Mouse (Mus musculus) forebrain, embryonic 16.5 days (tissue): ENCODE measurements around the gene Ccdc96. TPM values are rescaled to one million over a fixed set of nuclear protein-coding genes. Genes with fewer than 3 reads are reported as not detected.

ENCODE experiments used
- ATAC-seq: fragments of 200-750 bp; cut with Nextera tagmentation; 2 replicates; pipeline ENCODE4 v1.8.0; 2017; ENCODE audit warnings: mild to moderate bottlenecking, moderate library complexity
- H3K27ac ChIP-seq: fragments of 300-500 bp; sonication (generic); 2 replicates; pipeline ENCODE4 v1.5.1; 2014; ENCODE audit warnings: low read length, control low read depth
- H3K27me3 ChIP-seq: fragments of 300-500 bp; sonication (generic); replicated peaks from 2 replicates; pipeline ENCODE4 v1.6.1; 2014; ENCODE audit warnings: low read length; ENCODE audit not compliant: control insufficient read depth, insufficient read depth
- H3K36me3 ChIP-seq: fragments of 300-500 bp; sonication (generic); 2 replicates; pipeline ENCODE4 v1.6.1; 2014; ENCODE audit not compliant: control insufficient read depth, insufficient read depth
- H3K4me1 ChIP-seq: fragments of 300-500 bp; sonication (generic); replicated peaks from 2 replicates; pipeline ENCODE4 v1.6.1; 2014; ENCODE audit warnings: low read length; ENCODE audit not compliant: control insufficient read depth, insufficient read depth
- H3K4me2 ChIP-seq: fragments of 300-500 bp; sonication (generic); 2 replicates; pipeline ENCODE4 v1.6.1; 2014; ENCODE audit warnings: mild to moderate bottlenecking, low read length, control low read depth
- H3K4me3 ChIP-seq: fragments of 300-500 bp; sonication (generic); replicated peaks from 2 replicates; pipeline ENCODE4 v1.5.1; 2014; ENCODE audit warnings: mild to moderate bottlenecking, low read length, control low read depth
- H3K9ac ChIP-seq: fragments of 300-500 bp; sonication (generic); replicated peaks from 2 replicates; pipeline ENCODE4 v1.6.1; 2014; ENCODE audit warnings: low read depth, low read length, control low read depth
- H3K9me3 ChIP-seq: fragments of 300-500 bp; sonication (generic); 2 replicates; pipeline ENCODE4 v1.6.1; 2016; ENCODE audit warnings: low read length; ENCODE audit not compliant: control insufficient read depth
- WGBS: fragments of 180-500 bp; shearing (Covaris S2); extraction: QIAGEN DNeasy Blood & Tissue Kit; methylation state at CpG from one replicate; pipeline ENCODE4 v1.1.7; 2014; 5-methylcytosine and 5-hydroxymethylcytosine counted together
- polyA plus RNA-seq: library from polyadenylated mRNA; unstranded; fragments of >200 nt; fragmentation: Nextera tagmentation; extraction: Ambion mirVana; gene quantifications from 2 replicates; pipeline ENCODE4 v1.2.1, GENCODE M21; 2015

Gene Ccdc96
- polyA plus RNA-seq, 1 experiment from 2014 or later: 3.0 TPM

DNA sequence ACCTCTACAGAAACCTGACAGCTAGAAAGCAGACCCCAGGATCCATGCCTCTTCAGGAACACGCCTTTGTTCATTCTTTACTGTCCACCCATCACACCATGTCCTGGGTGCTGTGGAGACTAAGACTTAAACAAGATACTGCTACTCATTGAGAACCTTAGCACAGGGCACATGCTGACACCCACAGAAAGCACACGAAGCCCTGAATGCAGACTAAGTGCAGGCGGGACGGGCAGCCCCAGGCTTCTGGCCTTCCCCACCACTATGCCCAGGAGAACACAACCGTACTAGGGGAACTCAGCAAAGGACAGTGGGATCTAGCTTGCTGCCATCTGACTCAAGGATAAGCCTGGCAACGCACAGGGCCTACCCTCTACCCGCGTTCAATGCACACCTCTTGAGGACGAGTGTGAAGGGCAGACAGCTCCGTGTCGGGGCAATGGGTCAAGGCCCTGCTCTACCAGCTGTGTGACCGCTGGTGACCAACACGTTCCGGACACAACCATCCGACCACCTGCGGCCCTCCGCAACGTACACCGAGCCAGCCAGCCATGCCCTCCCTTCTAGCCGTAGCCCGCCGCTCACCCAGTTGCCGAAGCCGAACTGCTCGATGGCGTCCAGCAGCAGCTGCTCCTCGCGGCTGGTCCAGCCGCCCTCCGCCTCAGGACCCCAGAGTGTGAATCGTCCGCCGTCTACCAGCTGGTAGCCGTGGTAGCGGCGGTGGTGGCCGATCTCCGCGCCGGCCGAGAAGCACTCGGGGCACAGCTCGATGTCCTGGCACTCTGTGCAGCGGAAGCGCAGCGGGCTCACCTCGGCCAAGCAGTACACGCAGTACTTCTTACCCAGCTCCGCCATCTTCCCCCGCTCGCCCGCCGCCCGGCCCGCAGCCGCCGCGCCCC is 936 bp upstream of the Ccdc96 start:
- Histone ChIP-seq H3K27ac (peak overlapping the region; percentile 72), H3K4me1 (peaks cover 32% of the 10 kb centered on the region), H3K4me2 (peak overlapping the region; percentile 74), H3K9me3 (no peaks in the 10 kb centered on the region), H3K36me3 (no peaks in the 10 kb centered on the region), H3K27me3 (no peaks in the 10 kb centered on the region), H3K4me3 (peak overlapping the region; percentile 98), H3K9ac (peak overlapping the region; percentile 94)
- peak; percentile 29 for ATAC-seq
- 1% methylated on average over 48 of the region's 58 CpGs for WGBS

DNA sequence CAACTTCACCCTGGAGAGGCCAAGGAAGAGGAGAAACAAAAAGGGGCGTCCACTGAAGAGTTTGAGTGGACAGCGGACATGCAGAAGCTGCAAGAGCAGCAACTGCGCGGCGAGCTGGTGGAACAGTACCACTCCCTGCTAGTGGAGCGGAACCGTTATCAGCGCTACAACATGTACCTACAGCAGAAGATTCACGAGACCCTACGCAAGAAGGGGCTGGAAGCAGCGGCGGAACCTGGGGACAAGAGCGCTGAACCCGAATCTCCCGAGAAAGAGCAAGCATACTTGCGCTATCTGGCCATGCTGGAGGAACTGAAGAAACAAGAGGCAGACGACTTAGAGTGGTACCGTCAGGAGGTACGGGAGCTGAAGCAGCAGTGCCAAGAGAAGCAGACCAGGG is 918 bp downstream of the Ccdc96 start:
- H3K27ac ChIP-seq: no peak overlapping the region
- ATAC-seq: no peak
- 46% methylated on average over 19 of the region's 19 CpGs for WGBS

DNA sequence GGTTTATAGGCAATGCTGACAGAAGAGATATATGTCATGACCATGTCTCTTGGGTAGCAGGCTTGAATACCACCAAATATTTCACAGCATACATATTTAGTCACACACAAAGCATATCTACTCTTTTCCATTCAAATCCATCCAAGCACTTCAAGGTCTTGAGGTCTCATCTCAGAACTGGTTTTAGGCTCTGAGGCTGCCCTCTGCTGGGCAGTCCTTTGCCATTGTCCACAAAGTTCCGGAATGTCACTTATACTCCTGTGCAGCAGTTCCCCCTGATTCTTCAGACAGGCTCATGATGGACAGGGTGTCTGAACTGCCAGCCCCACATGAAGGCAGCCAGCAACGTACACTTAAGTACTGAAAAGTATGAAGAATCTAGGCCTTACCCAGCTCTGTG is 4.8 kb downstream of the Ccdc96 start:
- no peak for ATAC-seq
- WGBS: 51% methylated on average over 2 of the region's 2 CpGs
- Histone ChIP-seq H3K36me3 (peaks cover 19% of the 10 kb centered on the region), H3K9me3 (no peaks in the 10 kb centered on the region), H3K27me3 (no peaks in the 10 kb centered on the region), H3K4me3 (no peak overlapping the region), H3K4me2 (no peak overlapping the region), H3K9ac (no peak overlapping the region), H3K4me1 (peaks cover 7% of the 10 kb centered on the region), H3K27ac (no peak overlapping the region)

More for the DNA sequence above, 918 bp downstream of the Ccdc96 start:
- peak overlapping the region; percentile 75 for H3K4me2 ChIP-seq
- H3K4me3 ChIP-seq: no peak overlapping the region; the same call in 1 of the 2 replicates
- H3K4me1 ChIP-seq: peaks cover 30% of the 10 kb centered on the region
- H3K9ac ChIP-seq: no peak overlapping the region
- H3K27me3 ChIP-seq: no peaks in the 10 kb centered on the region
- H3K36me3 ChIP-seq: no peaks in the 10 kb centered on the region
- no peaks in the 10 kb centered on the region for H3K9me3 ChIP-seq

DNA sequence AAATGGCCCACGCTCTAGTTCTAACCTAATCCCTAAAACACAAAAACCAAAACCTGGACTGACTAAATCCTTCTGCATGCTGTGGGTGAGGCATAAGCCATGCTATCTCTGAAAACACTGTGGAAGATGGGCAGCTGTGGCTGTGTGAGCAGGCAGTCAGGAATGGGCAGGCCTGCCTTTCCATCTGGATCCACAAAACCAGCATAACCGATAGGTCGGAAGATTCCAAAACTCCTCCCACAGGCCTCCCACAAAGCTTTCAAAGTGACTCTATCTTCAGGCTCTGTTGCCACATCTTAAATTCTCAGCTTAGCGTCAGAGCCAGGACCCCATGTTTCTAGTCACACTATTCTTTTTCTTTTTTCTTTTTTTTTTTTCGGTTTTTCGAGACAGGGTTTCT is 9.5 kb downstream of the Ccdc96 start:
- Histone ChIP-seq H3K4me1 (no peaks in the 10 kb centered on the region), H3K9ac (no peak overlapping the region), H3K9me3 (no peaks in the 10 kb centered on the region), H3K27me3 (no peaks in the 10 kb centered on the region), H3K36me3 (peaks cover 46% of the 10 kb centered on the region), H3K4me2 (no peak overlapping the region), H3K4me3 (no peak overlapping the region), H3K27ac (no peak overlapping the region)
- 85% methylated on average over 6 of the region's 6 CpGs for WGBS
- no peak for ATAC-seq

DNA sequence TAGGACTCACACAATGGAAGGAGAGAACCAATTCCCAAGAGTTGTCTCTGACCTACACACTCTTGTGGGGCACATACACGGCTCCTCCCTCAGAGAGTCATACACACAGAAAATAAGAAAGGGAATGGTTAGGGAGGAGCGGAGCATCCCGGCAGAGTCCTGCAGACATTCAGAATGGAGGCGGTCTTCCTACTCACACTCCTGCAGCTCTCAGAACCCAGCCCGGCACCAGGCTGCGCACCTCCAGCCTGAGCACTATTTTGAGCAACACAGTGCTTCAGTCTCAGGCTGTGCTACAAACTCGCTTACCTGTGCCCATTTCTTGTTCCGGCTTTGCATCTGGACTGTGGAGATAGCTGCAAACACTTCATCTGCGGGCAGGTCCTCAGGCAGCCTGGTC is 10.3 kb downstream of the Ccdc96 start:
- 96% methylated on average over 9 of the region's 9 CpGs for WGBS
- Histone ChIP-seq H3K4me3 (no peak overlapping the region), H3K4me1 (no peaks in the 10 kb centered on the region), H3K9me3 (no peaks in the 10 kb centered on the region), H3K27me3 (no peaks in the 10 kb centered on the region), H3K9ac (no peak overlapping the region), H3K27ac (no peak overlapping the region), H3K36me3 (peaks cover 46% of the 10 kb centered on the region), H3K4me2 (no peak overlapping the region)
- ATAC-seq: no peak

DNA sequence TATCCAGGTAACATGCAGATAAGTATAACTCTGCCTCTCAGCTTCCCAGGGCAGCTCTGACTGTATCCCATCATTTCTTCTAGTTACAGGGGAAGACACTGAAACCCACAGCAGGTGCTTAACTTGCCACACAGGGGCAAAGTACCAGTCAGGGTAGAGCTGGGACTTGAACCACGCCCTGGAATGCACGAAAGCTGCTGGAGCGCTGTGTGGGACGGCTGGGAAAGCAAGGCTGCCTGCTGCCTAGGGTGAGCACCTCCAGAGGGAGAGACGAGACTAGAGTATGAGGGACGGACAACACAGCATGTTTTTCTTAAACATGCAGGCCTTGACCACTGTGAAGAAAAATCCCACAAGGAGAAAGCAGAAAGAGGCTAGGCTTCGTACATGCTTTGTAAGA is 20.8 kb downstream of the Ccdc96 start:
- H3K27ac ChIP-seq: no peak overlapping the region
- no peak overlapping the region for H3K4me2 ChIP-seq
- H3K9ac ChIP-seq: no peak overlapping the region
- ATAC-seq: no peak
- H3K27me3 ChIP-seq: no peaks in the 10 kb centered on the region
- no peak overlapping the region for H3K4me3 ChIP-seq
- no peaks in the 10 kb centered on the region for H3K9me3 ChIP-seq
- H3K36me3 ChIP-seq: peaks cover 33% of the 10 kb centered on the region
- no peaks in the 10 kb centered on the region for H3K4me1 ChIP-seq
- WGBS: 89% methylated on average over 7 of the region's 7 CpGs

DNA sequence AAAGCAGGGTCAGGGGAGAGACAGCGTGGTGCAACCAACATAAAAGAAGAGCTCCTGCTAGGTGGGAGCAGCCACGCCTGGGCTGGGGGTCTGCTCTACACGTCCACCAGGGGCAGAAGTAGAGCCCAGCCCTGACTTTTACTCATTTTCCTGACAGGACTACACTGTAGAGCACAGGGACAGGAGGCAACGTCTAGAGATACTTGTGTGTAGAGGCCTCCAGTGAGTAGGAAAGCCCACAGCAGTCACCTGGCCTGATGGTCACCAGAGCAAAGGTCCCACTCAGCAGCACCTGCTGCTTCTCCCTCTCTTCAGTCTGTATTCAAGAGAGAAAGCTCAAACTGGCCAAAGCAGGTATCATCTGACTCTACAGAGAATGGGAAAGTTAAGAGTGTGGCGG is 21.3 kb downstream of the Ccdc96 start:
- WGBS: 73% methylated on average over 5 of the region's 5 CpGs

DNA sequence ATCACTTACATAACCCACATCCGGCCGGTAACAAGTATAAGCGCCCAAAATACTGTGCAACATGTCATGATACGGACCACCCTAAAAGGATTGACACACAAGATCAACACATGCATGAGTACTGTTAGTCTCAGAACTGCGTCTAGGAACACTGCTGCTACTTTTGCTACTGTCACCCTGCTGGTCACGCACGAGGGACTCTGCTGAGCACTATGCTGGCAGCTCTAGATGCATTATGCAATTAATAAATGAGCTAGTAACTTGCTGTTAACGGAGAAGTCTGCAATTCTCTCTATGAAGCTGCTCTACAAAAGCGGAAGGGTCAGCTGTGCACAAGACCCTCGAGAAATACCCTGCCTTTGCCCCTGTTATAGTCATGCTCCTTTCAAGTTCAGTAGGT is 24.0 kb downstream of the Ccdc96 start:
- Histone ChIP-seq H3K9me3 (no peaks in the 10 kb centered on the region), H3K4me1 (no peaks in the 10 kb centered on the region), H3K36me3 (peaks cover 29% of the 10 kb centered on the region), H3K27ac (no peak overlapping the region), H3K4me2 (no peak overlapping the region), H3K4me3 (no peak overlapping the region), H3K9ac (no peak overlapping the region), H3K27me3 (no peaks in the 10 kb centered on the region)
- ATAC-seq: no peak
- WGBS: 95% methylated on average over 10 of the region's 10 CpGs

More for the DNA sequence above, 21.3 kb downstream of the Ccdc96 start:
- Histone ChIP-seq H3K27ac (no peak overlapping the region), H3K4me3 (no peak overlapping the region), H3K4me2 (no peak overlapping the region), H3K9me3 (no peaks in the 10 kb centered on the region), H3K9ac (no peak overlapping the region), H3K36me3 (peaks cover 33% of the 10 kb centered on the region), H3K4me1 (no peaks in the 10 kb centered on the region), H3K27me3 (no peaks in the 10 kb centered on the region)
- no peak for ATAC-seq

DNA sequence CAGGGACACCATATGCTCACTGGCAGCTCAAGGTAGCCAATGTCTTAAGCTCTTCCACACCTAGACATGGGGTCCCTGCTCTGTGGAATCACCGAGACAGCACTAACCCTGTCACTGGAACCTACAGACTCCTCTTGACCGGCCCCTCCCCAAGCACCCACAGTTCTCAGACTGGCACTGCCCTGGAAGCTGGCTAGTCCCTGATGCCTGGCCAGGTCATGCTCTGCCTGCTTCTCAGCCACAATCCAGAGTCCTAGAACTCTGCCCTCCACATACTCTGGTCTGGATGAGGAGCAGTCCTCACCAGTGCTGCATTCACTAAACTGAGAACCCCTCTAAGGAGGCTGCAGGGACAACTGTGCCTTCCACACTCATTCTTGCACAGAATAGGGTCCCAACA is 26.6 kb downstream of the Ccdc96 start:
- Histone ChIP-seq H3K9ac (no peak overlapping the region), H3K9me3 (no peaks in the 10 kb centered on the region), H3K4me1 (no peaks in the 10 kb centered on the region), H3K27ac (no peak overlapping the region), H3K27me3 (no peaks in the 10 kb centered on the region), H3K36me3 (peaks cover 21% of the 10 kb centered on the region), H3K4me3 (no peak overlapping the region), H3K4me2 (no peak overlapping the region)
- no peak for ATAC-seq
- 95% methylated on average over 2 of the region's 2 CpGs for WGBS
